Mouse (Mus musculus) G1E (cell line): ENCODE results near the gene Mtmr12. TPM values are rescaled to one million over a fixed set of nuclear protein-coding genes. Genes with fewer than 3 reads are reported as not detected.
A peak's percentile ranks its signal among the peaks of the same experiment; 100 is the strongest.

Source experiments
- ATAC-seq: 2 replicates; pipeline ENCODE4 v1.8.0; 2016; ENCODE audit warnings: mild to moderate bottlenecking; ENCODE audit not compliant: insufficient number of reproducible peaks, poor library complexity, low FRiP score, severe bottlenecking; ENCODE audit errors: extremely low read depth
- DNase-seq: peaks from one replicate; pipeline ENCODE4 v3.0.0; 2012; ENCODE audit warnings: low spot score
- H3K27me3 ChIP-seq: 2 replicates; pipeline ENCODE4 v1.6.1; 2012; ENCODE audit warnings: mild to moderate bottlenecking, low read length, inconsistent platforms; ENCODE audit not compliant: insufficient read depth
- H3K36me3 ChIP-seq: replicated peaks from 2 replicates; pipeline ENCODE3; 2012; ENCODE audit warnings: mild to moderate bottlenecking, inconsistent platforms
- H3K4me1 ChIP-seq: 2 replicates; pipeline ENCODE4 v1.6.1; 2012; ENCODE audit warnings: low read depth, low read length, inconsistent platforms, mixed read lengths; ENCODE audit not compliant: insufficient read depth
- H3K4me3 ChIP-seq: 2 replicates; pipeline ENCODE4 v1.5.1; 2012; ENCODE audit warnings: low read depth, mild to moderate bottlenecking, inconsistent platforms, low read length, moderate library complexity, mixed read lengths
- H3K9me3 ChIP-seq: replicated peaks from 2 replicates; pipeline ENCODE4 v1.6.1; 2012; ENCODE audit warnings: inconsistent platforms
- CTCF ChIP-seq: IDR thresholded peaks from 2 replicates; pipeline ENCODE4 v1.5.1; 2012; ENCODE audit warnings: low read depth, low read length, inconsistent platforms, mixed read lengths
- GATA1 ChIP-seq: IDR thresholded peaks from 2 replicates; pipeline ENCODE4 v1.6.1; 2012; ENCODE audit warnings: borderline replicate concordance, low read length, inconsistent platforms, mixed read lengths
- GATA2 ChIP-seq: IDR thresholded peaks from 2 replicates; pipeline ENCODE4 v1.6.1; 2012; ENCODE audit warnings: low read depth, low read length, inconsistent platforms, borderline replicate concordance
- POLR2AphosphoS5 ChIP-seq: IDR thresholded peaks from 2 replicates; pipeline ENCODE4 v1.6.1; 2012; ENCODE audit warnings: low read depth, low read length, inconsistent platforms; ENCODE audit not compliant: insufficient replicate concordance
- TAL1 ChIP-seq: conservative IDR thresholded peaks from 2 replicates; pipeline ENCODE4 v1.6.1; 2012; ENCODE audit warnings: low read depth, low read length, inconsistent platforms, mixed read lengths
- polyA plus RNA-seq: library from polyadenylated mRNA; stranded (reverse); fragments of >175 nt; gene quantifications from 2 replicates; pipeline ENCODE4 v1.2.3, GENCODE M21; 2012
- total RNA-seq, 2 experiments: library from RNA; stranded (forward) in 1 of 2; stranded (reverse) in 1 of 2; fragments of 200-1000 nt in 1 of 2; fragments of >200 nt in 1 of 2; fragmentation: Nextera tagmentation in 1 of 2; gene quantifications; 2 replicates each; pipeline ENCODE4 v1.2.3; 2014 to 2017

Gene Mtmr12
- total and polyA plus RNA-seq, 3 experiments = 7.9 to 29.0 (median 25.7) TPM

- Histone ChIP-seq H3K27me3 (no peaks in the 10 kb centered on the region), H3K4me1 (peaks cover 28% of the 10 kb centered on the region), H3K9me3 (no peaks in the 10 kb centered on the region), H3K4me3 (no peak overlapping the region), H3K36me3 (peaks cover 84% of the 10 kb centered on the region)
- TF ChIP-seq GATA1 = no peak
- TF ChIP-seq GATA2 = no peak
- TF ChIP-seq TAL1 = no peak
- no peak for TF ChIP-seq POLR2AphosphoS5
- no peak for TF ChIP-seq CTCF
- DNase-seq (peak; percentile 19), ATAC-seq (no peak)
Measured at GRCm38 (mm10) chr15:12248279-12248678, 43.5 kb downstream of the Mtmr12 start.

DNA sequence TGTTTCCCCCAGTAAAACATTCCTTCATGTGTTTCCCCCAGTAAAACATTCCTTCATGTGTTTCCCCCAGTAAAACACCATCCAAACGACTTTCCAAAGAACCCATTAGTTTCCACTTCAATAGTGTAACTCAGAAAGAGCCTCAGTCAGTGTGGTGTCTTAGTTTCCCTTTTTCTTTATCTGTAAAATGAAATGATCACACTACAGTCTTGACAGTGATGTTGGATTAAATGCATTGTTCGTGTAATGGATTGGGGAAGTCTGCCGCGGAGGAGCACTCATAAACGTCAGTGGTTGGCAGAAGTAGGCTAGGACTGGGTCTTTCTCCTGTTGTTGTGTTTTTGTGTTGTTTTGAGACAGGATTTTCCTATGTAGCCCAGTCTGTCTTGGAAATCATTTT, 45.5 kb downstream of the Mtmr12 start:
- no peak overlapping the region for H3K4me3 ChIP-seq
- no peak for TF ChIP-seq GATA1
- TF ChIP-seq TAL1 = no peak
- no peak for TF ChIP-seq GATA2
- TF ChIP-seq POLR2AphosphoS5 = no peak
- no peak for TF ChIP-seq CTCF
- ATAC-seq (no peak), DNase-seq (no peak)
- H3K36me3 ChIP-seq = peaks cover 80% of the 10 kb centered on the region
- peaks cover 21% of the 10 kb centered on the region for H3K4me1 ChIP-seq
- no peaks in the 10 kb centered on the region for H3K9me3 ChIP-seq
- H3K27me3 ChIP-seq = no peaks in the 10 kb centered on the region

DNA sequence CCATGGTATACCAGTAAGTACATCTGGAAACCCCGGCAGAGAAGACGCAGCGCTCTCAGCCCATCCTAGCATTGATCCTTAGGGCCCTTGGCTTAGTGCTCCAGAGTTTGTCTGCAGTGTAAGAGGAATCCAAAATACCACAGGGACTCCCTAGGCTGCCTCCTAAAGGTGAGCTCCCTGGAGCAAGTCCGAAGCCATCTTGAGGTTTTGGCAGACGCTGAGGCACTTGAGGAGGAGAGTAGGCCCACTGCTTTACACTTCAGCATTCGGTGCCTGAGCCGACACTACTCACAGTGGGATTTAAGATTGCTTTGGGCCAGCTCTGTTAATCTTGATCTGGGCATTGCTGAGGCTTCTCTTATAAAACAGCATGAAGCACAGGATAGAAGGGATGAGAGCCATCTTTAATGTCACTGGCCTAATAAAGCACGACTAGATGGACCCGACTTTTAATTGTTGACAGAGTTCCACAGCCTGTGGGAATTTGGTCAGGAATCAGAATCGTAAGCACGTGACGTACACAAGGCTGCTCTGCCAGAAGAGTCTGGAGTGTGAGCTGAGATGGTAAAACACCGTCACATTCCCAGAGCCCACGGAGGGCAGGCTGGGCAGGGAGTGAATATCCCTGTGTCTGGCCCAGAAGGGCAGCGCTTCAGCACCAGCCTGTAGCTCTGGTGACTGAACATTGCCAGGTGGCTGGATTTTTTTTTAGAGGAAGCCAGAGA, 46.8 kb downstream of the Mtmr12 start:
- ATAC-seq (no peak), DNase-seq (no peak)
- no peaks in the 10 kb centered on the region for H3K9me3 ChIP-seq
- peaks cover 74% of the 10 kb centered on the region for H3K36me3 ChIP-seq
- peaks cover 9% of the 10 kb centered on the region for H3K4me1 ChIP-seq
- TF ChIP-seq POLR2AphosphoS5 (no peak), TAL1 (no peak), GATA1 (no peak), GATA2 (no peak), CTCF (no peak)
- no peak overlapping the region for H3K4me3 ChIP-seq
- H3K27me3 ChIP-seq = no peaks in the 10 kb centered on the region

- Histone ChIP-seq H3K9me3 (no peaks in the 10 kb centered on the region), H3K36me3 (peaks cover 72% of the 10 kb centered on the region), H3K4me3 (no peak overlapping the region), H3K27me3 (no peaks in the 10 kb centered on the region), H3K4me1 (peaks cover 3% of the 10 kb centered on the region)
- no peak for TF ChIP-seq GATA1
- TF ChIP-seq TAL1 = no peak
- TF ChIP-seq POLR2AphosphoS5 = no peak
- no peak for TF ChIP-seq GATA2
- TF ChIP-seq CTCF = no peak
- ATAC-seq (no peak), DNase-seq (no peak)
Measured at GRCm38 (mm10) chr15:12252141-12252489, 47.3 kb downstream of the Mtmr12 start.

DNA sequence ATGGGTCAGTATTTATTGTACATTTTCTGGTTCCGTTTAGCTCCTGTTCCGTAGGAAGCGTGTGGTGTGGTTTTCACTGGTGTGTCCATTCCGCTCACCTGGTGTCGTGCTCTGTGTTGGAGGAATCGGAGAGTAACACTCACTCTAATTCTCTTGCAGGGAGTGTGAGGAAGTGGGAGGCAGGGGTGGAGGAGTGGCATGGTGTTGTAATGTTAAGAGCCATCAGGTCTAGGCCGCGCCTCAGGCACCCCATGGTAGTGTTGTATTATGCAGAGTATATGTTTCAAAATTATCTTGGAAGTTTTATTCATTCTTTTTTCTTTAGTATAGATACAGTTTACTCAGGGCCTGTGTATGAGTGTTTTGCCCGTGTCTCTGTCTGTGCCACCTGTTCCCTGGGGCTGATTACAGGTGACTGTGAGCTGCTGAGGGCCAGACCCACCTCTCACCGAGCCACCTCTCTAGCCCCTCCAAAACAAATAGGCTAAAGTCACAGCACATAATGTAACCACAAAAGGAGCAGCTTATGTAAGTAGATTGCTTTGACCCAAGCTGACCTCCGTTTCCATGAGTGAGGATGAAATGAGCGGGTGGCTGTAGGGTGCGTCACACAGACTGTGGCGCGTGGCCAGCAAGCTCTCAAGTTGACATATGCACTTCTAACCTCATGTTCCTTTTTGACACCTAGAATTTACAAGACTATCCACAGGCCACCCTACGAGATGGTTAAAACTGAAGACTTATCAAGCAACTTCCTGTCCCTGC, 53.1 kb downstream of the Mtmr12 start:
- TF ChIP-seq POLR2AphosphoS5 (no peak), GATA2 (no peak), TAL1 (no peak), CTCF (no peak), GATA1 (no peak)
- DNase-seq (no peak), ATAC-seq (no peak)
- Histone ChIP-seq H3K4me3 (no peak overlapping the region), H3K36me3 (peaks cover 80% of the 10 kb centered on the region), H3K27me3 (no peaks in the 10 kb centered on the region), H3K4me1 (no peaks in the 10 kb centered on the region), H3K9me3 (no peaks in the 10 kb centered on the region)

GRCm38 (mm10) chr15:12263056-12263455, 58.2 kb downstream of the Mtmr12 start:
- TF ChIP-seq TAL1 (no peak), CTCF (no peak), POLR2AphosphoS5 (no peak), GATA2 (no peak), GATA1 (no peak)
- Histone ChIP-seq H3K36me3 (peaks cover 96% of the 10 kb centered on the region), H3K9me3 (no peaks in the 10 kb centered on the region), H3K27me3 (no peaks in the 10 kb centered on the region), H3K4me3 (no peak overlapping the region), H3K4me1 (peaks cover 13% of the 10 kb centered on the region; the same call in 1 of the 2 replicates)
- ATAC-seq (no peak), DNase-seq (no peak)
